Mouse (Mus musculus): ENCODE results near the gene Ppp1r15a.
"Not testable (repeated sequence)": the region's sequence is repeated elsewhere in the genome, so short reads cannot be mapped to it uniquely, and the experiment has no call there.

Ppp1r15a gene

GRCm38 (mm10) chr7:45484985-45485384 lies 41.1 kb downstream of the Ppp1r15a start:
- not testable (repeated sequence) for DNase-seq (ENCODE audit: low spot score in 2 of 2)

GRCm38 (mm10) chr7:45482166-45482565 lies 43.9 kb downstream of the Ppp1r15a start:
- DNase-seq (ENCODE audit: low spot score in 2 of 2) = no peak

- DNase-seq (ENCODE audit: low spot score in 2 of 2) = peak; percentile 40 to 57
Observed at GRCm38 (mm10) chr7:45481374-45481927, 44.6 kb downstream of the Ppp1r15a start, which contains the start of gene Tulp2. TSS of gene Tulp2 (plus strand) at chr7:45481877.

- not testable (repeated sequence) for DNase-seq (ENCODE audit: low spot score in 2 of 2)
Observed at GRCm38 (mm10) chr7:45480310-45480709, 45.8 kb downstream of the Ppp1r15a start.

- DNase-seq (ENCODE audit: low spot score in 2 of 2) = no peak
Observed at GRCm38 (mm10) chr7:45478774-45479173, 47.3 kb downstream of the Ppp1r15a start.

- DNase-seq (ENCODE audit: low spot score in 2 of 2) = peak; percentile 51 to 69
Observed at GRCm38 (mm10) chr7:45477003-45477402, 49.1 kb downstream of the Ppp1r15a start.

GRCm38 (mm10) chr7:45476453-45476852 lies 49.6 kb downstream of the Ppp1r15a start:
- no peak for DNase-seq (ENCODE audit: low spot score in 2 of 2)

GRCm38 (mm10) chr7:45475291-45475969 lies 50.6 kb downstream of the Ppp1r15a start:
- no peak for DNase-seq (ENCODE audit: low spot score in 2 of 2)

Measured in urinary bladder, postnatal 36 days (tissue).